Mouse (Mus musculus) left cerebral cortex, postnatal 25 days (tissue): ENCODE measurements around the gene Plau. TPM values are rescaled to one million over a fixed set of nuclear protein-coding genes. Genes with fewer than 3 reads are reported as not detected.
A peak's percentile ranks its signal among the peaks of the same experiment; 100 is the strongest.

Source experiments
- DNase-seq, 2 experiments: peaks; one replicate each; pipeline ENCODE4 v3.0.0; 2022; ENCODE audit warnings: low spot score in 2 of 2, mixed read lengths in 1 of 2
- intact Hi-C: fragments of 180-260 bp; cut with DNase I; formaldehyde crosslinking; loops from one replicate; pipeline ENCODE4 v1.15.1; 2025
- total RNA-seq, 2 experiments: library from RNA; stranded (reverse); gene quantifications; 2 replicates each; pipeline ENCODE4 v1.2.3; 2021

Gene Plau
- total RNA-seq, 2 experiments from 2014 or later, result 5.9 to 7.8 TPM

DNA sequence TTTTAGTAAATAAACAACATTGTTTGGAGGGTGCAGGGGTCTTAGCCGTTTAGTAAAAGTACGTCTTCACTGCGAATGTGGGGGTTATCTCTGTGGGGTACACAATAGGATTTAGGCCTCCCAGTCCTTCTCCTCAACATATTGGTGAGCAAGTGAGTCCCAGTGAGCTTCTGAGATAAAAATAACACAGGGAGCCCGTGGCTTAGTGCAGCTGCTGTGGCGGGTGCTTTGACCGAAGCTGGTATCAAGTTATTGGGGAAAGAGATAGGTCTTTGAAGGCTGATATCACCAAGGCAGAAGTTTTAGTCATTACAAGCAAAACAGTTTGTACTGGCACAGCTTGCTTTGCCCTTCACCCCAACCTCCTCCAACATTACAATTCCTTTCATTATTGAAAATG lies 37.5 kb downstream of the Plau start:
- DNase-seq, result no peak
- intact Hi-C loops, result loop anchor here (1.0 to 10.0 kb wide), 2 partner anchors 71 to 109 kb away; no protein-coding TSS in a partner anchor

DNA sequence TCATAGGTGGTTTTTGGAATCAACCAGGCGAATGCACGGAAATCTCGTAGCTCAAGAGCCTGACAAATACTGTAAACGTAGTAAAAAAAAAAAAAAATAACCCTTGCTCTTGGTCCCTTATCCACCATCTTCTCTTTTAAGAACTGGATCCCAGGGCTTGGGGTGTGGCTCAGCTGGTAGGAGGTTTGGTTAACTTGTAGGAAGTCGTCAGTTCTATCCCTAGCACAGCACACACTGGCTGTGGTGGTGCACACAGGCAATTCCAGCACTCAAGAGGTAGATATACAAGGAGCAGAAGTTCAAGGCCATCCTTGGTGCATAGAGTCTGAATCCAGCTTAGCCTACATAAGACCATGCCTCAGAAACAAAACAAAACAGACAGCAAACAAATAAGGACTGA lies 48.2 kb downstream of the Plau start:
- intact Hi-C loops, result loop anchor here (5.0 kb wide), 1 partner anchor 108 kb away; no protein-coding TSS in a partner anchor
- DNase-seq, result no peak

DNA sequence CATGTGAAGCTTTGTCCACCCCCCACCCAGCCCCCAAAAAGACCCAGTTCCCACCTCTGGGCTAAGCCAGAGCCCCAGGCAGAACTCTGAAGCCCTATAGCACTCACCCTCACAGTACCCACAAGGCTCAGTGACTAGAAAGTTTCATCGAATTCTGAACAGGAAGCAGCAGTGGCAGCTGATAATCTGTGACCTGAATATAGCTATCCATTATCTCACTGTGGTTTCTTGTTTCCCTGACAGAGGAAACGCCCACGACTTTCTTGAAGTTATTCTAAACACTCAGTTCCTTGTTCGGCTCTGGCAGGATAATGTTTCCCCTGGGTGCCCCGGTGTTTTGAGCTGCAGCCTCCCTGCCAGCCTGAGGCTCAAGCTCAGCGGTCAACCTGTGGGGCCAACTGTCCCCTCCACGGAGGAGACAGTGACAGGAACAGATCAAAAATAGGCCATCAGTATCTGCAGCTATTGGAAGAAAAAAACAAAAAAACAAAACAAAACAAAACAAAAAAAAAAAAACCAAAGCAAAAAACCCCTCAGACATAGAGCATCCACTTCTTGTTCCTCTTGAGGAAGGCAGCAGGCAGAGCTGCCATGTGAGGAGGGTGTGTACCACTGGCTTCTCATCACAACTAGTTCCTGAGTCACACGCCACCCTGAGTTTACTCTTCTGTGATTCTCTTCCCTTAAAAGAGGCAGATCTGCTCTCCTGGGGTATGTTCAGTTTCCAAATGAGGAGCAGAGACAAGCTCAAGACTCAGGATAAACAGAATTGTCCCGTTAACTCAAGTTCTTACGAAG lies 48.8 kb downstream of the Plau start:
- intact Hi-C loops, result loop anchor here (5.0 kb wide), 1 partner anchor 107 kb away; no protein-coding TSS in a partner anchor
- peak in 1 of 2 experiments; percentile 15 for DNase-seq

DNA sequence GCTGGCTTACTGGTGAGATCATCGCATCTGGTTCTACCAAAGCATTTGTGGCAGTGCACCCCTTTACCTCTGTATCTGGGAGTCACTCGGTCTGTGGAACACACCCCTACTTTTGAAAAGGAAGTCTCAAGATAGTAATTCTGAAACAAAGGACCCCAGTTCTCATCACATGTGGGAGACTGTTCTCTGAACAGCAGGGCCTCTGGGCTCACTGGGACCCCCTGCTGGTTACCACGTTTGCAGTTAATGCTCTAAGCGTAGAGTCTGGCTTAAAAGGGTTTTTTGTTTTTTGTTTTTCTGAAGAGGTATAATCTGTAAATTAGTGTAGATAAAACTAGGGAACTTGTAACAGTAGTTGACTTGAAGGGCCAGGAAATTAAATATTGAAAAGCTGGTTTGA lies 49.8 kb downstream of the Plau start:
- intact Hi-C loops, result loop anchor here (5.0 kb wide), 1 partner anchor 106 kb away; no protein-coding TSS in a partner anchor
- no peak for DNase-seq

DNA sequence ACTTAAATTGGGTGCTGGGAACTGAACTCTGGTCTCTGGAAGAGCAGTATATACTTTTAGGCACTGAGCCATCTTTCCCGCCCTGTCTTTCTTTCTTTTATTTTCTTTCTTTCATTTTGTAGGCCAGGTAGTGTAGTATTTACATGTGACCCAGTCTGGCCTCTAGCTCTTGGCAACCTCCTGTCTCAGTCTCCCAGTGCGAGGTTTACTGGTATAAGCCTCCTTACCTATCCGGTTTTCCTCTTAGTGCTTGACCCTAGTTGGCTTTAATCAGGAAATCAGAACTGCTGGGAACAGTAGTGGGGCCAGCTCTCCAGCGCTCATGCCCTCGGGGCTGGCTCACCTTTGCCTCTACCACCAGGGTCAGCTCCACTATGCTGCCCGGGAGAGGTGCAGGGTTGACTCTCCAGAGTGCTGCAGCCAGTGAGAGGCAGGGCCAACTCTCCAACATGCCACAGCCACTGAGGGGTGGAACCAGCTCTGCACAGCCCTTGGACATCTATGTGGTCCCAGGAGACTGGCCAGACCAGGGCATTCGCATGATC lies 51.2 kb downstream of the Plau start:
- intact Hi-C loops, result loop anchor here (5.0 kb wide), 1 partner anchor 105 kb away; no protein-coding TSS in a partner anchor
- no peak for DNase-seq

DNA sequence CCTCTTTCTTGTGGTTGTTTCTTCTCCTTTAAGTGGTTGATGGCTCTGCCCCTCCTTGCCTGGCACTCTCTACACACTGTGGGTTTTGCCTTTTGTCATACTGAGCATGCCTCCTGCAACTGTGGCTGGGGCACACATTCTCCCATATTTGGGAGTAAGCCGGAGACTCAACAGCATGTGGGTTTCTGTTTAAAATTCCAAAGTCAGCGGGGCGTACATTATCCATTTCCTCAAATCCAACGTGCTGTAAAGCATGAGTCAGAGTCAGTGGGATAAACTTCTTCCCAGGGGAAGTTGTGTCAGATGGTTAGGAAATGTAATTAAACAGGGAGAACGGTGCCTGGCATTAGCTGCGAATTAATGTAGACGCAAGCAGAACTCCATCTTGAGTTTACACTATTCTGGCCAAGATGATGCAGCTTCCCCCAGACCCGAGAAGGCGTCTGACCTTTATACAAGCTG lies 55.5 kb downstream of the Plau start:
- peak; percentile 11 to 85 for DNase-seq
- intact Hi-C loops, result no loop called here

Other genes with a start within 250 kb of the Plau start
- gene Usp54, start 195.6 kb upstream of the Plau start, total RNA-seq, result 10 to 100 TPM; 38.5 to 46.7 TPM
- gene Myoz1, start 180.1 kb upstream of the Plau start, total RNA-seq, result not detected
- under 1 TPM; 0.23 to 0.28 TPM for gene Synpo2l, start 168.3 kb upstream of the Plau start, total RNA-seq
- gene Sec24c, start 162.4 kb upstream of the Plau start, total RNA-seq, result 100 to 1,000 TPM; 110 to 113 TPM
- gene Fut11, start 141.7 kb upstream of the Plau start, total RNA-seq, result 10 to 100 TPM; 18.5 to 19.7 TPM
- gene Chchd1, start 133.7 kb upstream of the Plau start, total RNA-seq, result 10 to 100 TPM; 45.9 to 51.8 TPM
- 100 to 1,000 TPM; 152 to 155 TPM for gene Zswim8, start 129.1 kb upstream of the Plau start, total RNA-seq
- gene Ndst2, start 102.1 kb upstream of the Plau start, total RNA-seq, result 10 to 100 TPM; 14.9 to 17.4 TPM
- gene Camk2g, start 42.6 kb upstream of the Plau start, total RNA-seq, result 100 to 1,000 TPM; 292 to 312 TPM
- 10 to 100 TPM; 24.0 to 24.7 TPM for gene Vcl, start 92.7 kb downstream of the Plau start, total RNA-seq
- 10 to 100 TPM; 69.6 to 70.4 TPM for gene Ap3m1, start 215.8 kb downstream of the Plau start, total RNA-seq
- gene Adk, start 215.9 kb downstream of the Plau start, total RNA-seq, result 10 to 100 TPM; 66.5 to 76.3 TPM